Mouse (Mus musculus): ENCODE measurements at regions not wholly inside any gene's neighbourhood (a gene's known extent, or its start where the extent isn't known, plus 50 kb on each side); places are given as distances from the start of the nearest gene placed in this dataset.

GRCm38 (mm10) chr11:18372813-18373332 is 419.2 kb upstream of the Etaa1 start:
- Histone ChIP-seq H3K4me1 (ENCODE audit: control insufficient read depth, insufficient read depth) (no peaks in the 10 kb centered on the region), H3K9ac (replicated peaks; ENCODE audit: low read depth, low read length) (no peak overlapping the region), H3K4me2 (ENCODE audit: low read depth, low read length) (no peak overlapping the region), H3K27ac (ENCODE audit: low read depth) (no peak overlapping the region), H3K4me3 (ENCODE audit: low read depth, low read length) (no peak overlapping the region), H3K36me3 (replicated peaks; ENCODE audit: control insufficient read depth, insufficient read depth, low read length) (no peaks in the 10 kb centered on the region), H3K27me3 (ENCODE audit: control insufficient read depth, insufficient read depth, low read length) (no peaks in the 10 kb centered on the region), H3K9me3 (replicated peaks; ENCODE audit: control insufficient read depth, low read length) (no peaks in the 10 kb centered on the region)
- no peak for TF ChIP-seq CTCF (IDR thresholded peaks at IDR 0.05; ENCODE audit: low read depth)
- no peak for TF ChIP-seq EP300 (IDR thresholded peaks at IDR 0.05; ENCODE audit: low read depth)
- ATAC-seq (ENCODE audit: insufficient read depth, low read depth): no peak
- no peak for DNase-seq (ENCODE audit: low spot score)
- 52% methylated on average over 6 of the region's 6 CpGs for WGBS

DNA sequence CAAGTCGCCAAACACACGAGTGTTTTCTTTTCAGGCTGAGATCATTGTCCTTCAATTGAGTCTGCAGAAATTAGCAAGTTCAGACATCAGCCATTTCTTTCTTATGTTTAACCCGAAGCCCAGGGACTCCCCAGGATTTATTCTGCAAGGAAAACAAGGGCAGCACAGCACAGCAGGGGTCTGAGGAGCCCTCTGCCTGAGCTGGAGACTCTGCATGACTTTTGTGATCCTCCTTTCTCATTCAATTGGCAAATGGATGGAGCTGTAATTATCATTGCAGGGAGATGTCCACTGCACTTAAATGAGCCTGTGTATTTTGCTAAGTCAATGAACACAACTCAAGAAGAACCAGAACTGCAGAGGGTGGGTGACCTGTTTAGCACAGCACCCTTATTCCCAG is 417.6 kb upstream of the Etaa1 start:
- Histone ChIP-seq H3K27ac (ENCODE audit: low read depth) (no peak overlapping the region), H3K36me3 (replicated peaks; ENCODE audit: control insufficient read depth, insufficient read depth, low read length) (no peaks in the 10 kb centered on the region), H3K9ac (replicated peaks; ENCODE audit: low read depth, low read length) (no peak overlapping the region), H3K4me2 (ENCODE audit: low read depth, low read length) (no peak overlapping the region), H3K27me3 (ENCODE audit: control insufficient read depth, insufficient read depth, low read length) (no peaks in the 10 kb centered on the region), H3K4me3 (ENCODE audit: low read depth, low read length) (no peak overlapping the region), H3K9me3 (replicated peaks; ENCODE audit: control insufficient read depth, low read length) (no peaks in the 10 kb centered on the region), H3K4me1 (ENCODE audit: control insufficient read depth, insufficient read depth) (no peaks in the 10 kb centered on the region)
- DNase-seq (ENCODE audit: low spot score) (no peak), ATAC-seq (ENCODE audit: insufficient read depth, low read depth) (no peak)
- WGBS: 24% methylated on average over 3 of the region's 3 CpGs
- TF ChIP-seq EP300 (IDR thresholded peaks at IDR 0.05; ENCODE audit: low read depth) (no peak), CTCF (IDR thresholded peaks at IDR 0.05; ENCODE audit: low read depth) (no peak)

GRCm38 (mm10) chr11:18370861-18371260 is 417.2 kb upstream of the Etaa1 start:
- 26% methylated on average over 3 of the region's 3 CpGs for WGBS

GRCm38 (mm10) chr11:18354866-18355265 is 401.2 kb upstream of the Etaa1 start:
- H3K9me3 ChIP-seq (replicated peaks; ENCODE audit: control insufficient read depth, low read length): no peaks in the 10 kb centered on the region
- ATAC-seq (ENCODE audit: insufficient read depth, low read depth) (no peak), DNase-seq (ENCODE audit: low spot score) (peak; percentile 9)
- no peak overlapping the region for H3K27ac ChIP-seq (ENCODE audit: low read depth)
- no peaks in the 10 kb centered on the region for H3K36me3 ChIP-seq (replicated peaks; ENCODE audit: control insufficient read depth, insufficient read depth, low read length)
- H3K4me3 ChIP-seq (ENCODE audit: low read depth, low read length): no peak overlapping the region
- H3K9ac ChIP-seq (replicated peaks; ENCODE audit: low read depth, low read length): no peak overlapping the region
- H3K27me3 ChIP-seq (ENCODE audit: control insufficient read depth, insufficient read depth, low read length): no peaks in the 10 kb centered on the region
- TF ChIP-seq CTCF (IDR thresholded peaks at IDR 0.05; ENCODE audit: low read depth) (no peak), EP300 (IDR thresholded peaks at IDR 0.05; ENCODE audit: low read depth) (no peak)
- H3K4me1 ChIP-seq (ENCODE audit: control insufficient read depth, insufficient read depth): peaks cover 12% of the 10 kb centered on the region; the same call in 1 of the 2 replicates
- 5% methylated on average over 3 of the region's 3 CpGs for WGBS
- no peak overlapping the region for H3K4me2 ChIP-seq (ENCODE audit: low read depth, low read length)

More at GRCm38 (mm10) chr11:18370861-18371260, 417.2 kb upstream of the Etaa1 start:
- TF ChIP-seq EP300 (IDR thresholded peaks at IDR 0.05; ENCODE audit: low read depth) (no peak), CTCF (IDR thresholded peaks at IDR 0.05; ENCODE audit: low read depth) (no peak)
- H3K9me3 ChIP-seq (replicated peaks; ENCODE audit: control insufficient read depth, low read length): no peaks in the 10 kb centered on the region
- ATAC-seq (ENCODE audit: insufficient read depth, low read depth) (no peak), DNase-seq (ENCODE audit: low spot score) (no peak)
- no peak overlapping the region for H3K4me3 ChIP-seq (ENCODE audit: low read depth, low read length)
- no peaks in the 10 kb centered on the region for H3K4me1 ChIP-seq (ENCODE audit: control insufficient read depth, insufficient read depth)
- no peak overlapping the region for H3K27ac ChIP-seq (ENCODE audit: low read depth)
- H3K27me3 ChIP-seq (ENCODE audit: control insufficient read depth, insufficient read depth, low read length): no peaks in the 10 kb centered on the region
- no peaks in the 10 kb centered on the region for H3K36me3 ChIP-seq (replicated peaks; ENCODE audit: control insufficient read depth, insufficient read depth, low read length)
- H3K4me2 ChIP-seq (ENCODE audit: low read depth, low read length): no peak overlapping the region
- H3K9ac ChIP-seq (replicated peaks; ENCODE audit: low read depth, low read length): no peak overlapping the region

DNA sequence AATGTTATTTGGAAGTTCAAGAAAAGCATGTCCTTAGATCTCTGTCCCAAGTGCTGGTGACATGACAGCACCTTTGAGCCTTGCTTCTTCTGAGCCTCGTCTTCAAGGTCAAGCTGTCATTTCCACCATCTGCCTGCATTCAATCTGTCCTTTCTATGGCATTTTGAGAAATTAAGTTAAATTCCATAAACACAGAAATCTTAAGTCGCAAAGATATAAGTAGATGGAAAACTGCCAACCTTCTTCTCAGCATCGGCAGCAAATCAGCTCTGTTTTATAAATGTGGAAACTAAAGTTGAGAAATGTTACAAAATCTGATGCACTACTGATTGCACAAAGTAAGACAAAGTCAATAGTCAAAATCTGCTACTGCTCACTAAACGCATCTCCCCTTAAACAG is 400.5 kb upstream of the Etaa1 start:
- ATAC-seq (ENCODE audit: insufficient read depth, low read depth) (no peak), DNase-seq (ENCODE audit: low spot score) (no peak)
- Histone ChIP-seq H3K4me1 (ENCODE audit: control insufficient read depth, insufficient read depth) (peaks cover 12% of the 10 kb centered on the region; the same call in 1 of the 2 replicates), H3K4me3 (ENCODE audit: low read depth, low read length) (no peak overlapping the region), H3K36me3 (replicated peaks; ENCODE audit: control insufficient read depth, insufficient read depth, low read length) (no peaks in the 10 kb centered on the region), H3K27me3 (ENCODE audit: control insufficient read depth, insufficient read depth, low read length) (no peaks in the 10 kb centered on the region), H3K4me2 (ENCODE audit: low read depth, low read length) (no peak overlapping the region), H3K9me3 (replicated peaks; ENCODE audit: control insufficient read depth, low read length) (no peaks in the 10 kb centered on the region), H3K9ac (replicated peaks; ENCODE audit: low read depth, low read length) (no peak overlapping the region), H3K27ac (ENCODE audit: low read depth) (no peak overlapping the region)
- 69% methylated on average over 4 of the region's 4 CpGs for whole genome bisulfite sequencing
- TF ChIP-seq CTCF (IDR thresholded peaks at IDR 0.05; ENCODE audit: low read depth) (no peak), EP300 (IDR thresholded peaks at IDR 0.05; ENCODE audit: low read depth) (no peak)

- Histone ChIP-seq H3K27me3 (ENCODE audit: control insufficient read depth, insufficient read depth, low read length) (no peaks in the 10 kb centered on the region), H3K9me3 (replicated peaks; ENCODE audit: control insufficient read depth, low read length) (no peaks in the 10 kb centered on the region), H3K4me3 (ENCODE audit: low read depth, low read length) (no peak overlapping the region), H3K4me2 (ENCODE audit: low read depth, low read length) (no peak overlapping the region), H3K4me1 (ENCODE audit: control insufficient read depth, insufficient read depth) (no peaks in the 10 kb centered on the region), H3K36me3 (replicated peaks; ENCODE audit: control insufficient read depth, insufficient read depth, low read length) (no peaks in the 10 kb centered on the region), H3K9ac (replicated peaks; ENCODE audit: low read depth, low read length) (no peak overlapping the region), H3K27ac (ENCODE audit: low read depth) (no peak overlapping the region)
- DNase-seq (ENCODE audit: low spot score) (no peak), ATAC-seq (ENCODE audit: insufficient read depth, low read depth) (no peak)
- TF ChIP-seq EP300 (IDR thresholded peaks at IDR 0.05; ENCODE audit: low read depth): no peak
- TF ChIP-seq CTCF (IDR thresholded peaks at IDR 0.05; ENCODE audit: low read depth): no peak
- 85% methylated on average over 3 of the region's 3 CpGs for WGBS
Observed at GRCm38 (mm10) chr11:18347841-18348240, 394.2 kb upstream of the Etaa1 start.
